Mouse (Mus musculus): ENCODE measurements around the gene Cldnd2. TPM values are rescaled to one million over a fixed set of nuclear protein-coding genes. Genes with fewer than 3 reads are reported as not detected.
A peak's percentile ranks its signal among the peaks of the same experiment; 100 is the strongest.

Cldnd2 gene
- polyA plus RNA-seq, 1 experiment from 2014 or later, result not detected

DNA sequence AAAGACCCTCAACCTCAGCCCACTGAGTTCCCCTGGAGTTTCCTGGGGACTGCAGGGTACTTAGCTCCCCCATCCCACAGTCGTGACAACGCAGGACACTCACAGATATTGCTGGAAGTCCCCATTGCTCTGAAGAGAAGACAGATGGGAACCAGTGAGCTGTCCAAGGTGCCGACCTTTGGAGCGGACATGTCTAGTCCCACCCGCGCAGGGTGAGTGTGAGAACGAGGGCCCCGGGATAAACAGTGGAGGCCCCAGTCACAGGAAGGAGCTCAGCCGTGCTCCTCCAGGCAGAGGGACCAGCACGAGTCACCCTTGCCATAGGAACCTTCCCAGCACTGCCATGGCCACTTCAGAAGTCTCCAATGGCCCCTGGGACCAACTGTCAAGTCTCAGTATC, 42.7 kb downstream of the Cldnd2 start:
- H3K36me3 ChIP-seq, result 0 out of 2 replicates have a peak, but pooled peaks cover 5% of the 10 kb centered on the region
- no peak overlapping the region for H3K4me3 ChIP-seq
- 16% methylated on average over 10 of the region's 10 CpGs for WGBS
- H3K9me3 ChIP-seq, result no peaks in the 10 kb centered on the region
- H3K27me3 ChIP-seq (ENCODE audit: insufficient read depth, poor library complexity, severe bottlenecking), result peaks cover 16% of the 10 kb centered on the region
- H3K27ac ChIP-seq, result no peak overlapping the region
- no peak for DNase-seq (ENCODE audit: low spot score)
- peaks cover 11% of the 10 kb centered on the region for H3K4me1 ChIP-seq (replicated peaks)

DNA sequence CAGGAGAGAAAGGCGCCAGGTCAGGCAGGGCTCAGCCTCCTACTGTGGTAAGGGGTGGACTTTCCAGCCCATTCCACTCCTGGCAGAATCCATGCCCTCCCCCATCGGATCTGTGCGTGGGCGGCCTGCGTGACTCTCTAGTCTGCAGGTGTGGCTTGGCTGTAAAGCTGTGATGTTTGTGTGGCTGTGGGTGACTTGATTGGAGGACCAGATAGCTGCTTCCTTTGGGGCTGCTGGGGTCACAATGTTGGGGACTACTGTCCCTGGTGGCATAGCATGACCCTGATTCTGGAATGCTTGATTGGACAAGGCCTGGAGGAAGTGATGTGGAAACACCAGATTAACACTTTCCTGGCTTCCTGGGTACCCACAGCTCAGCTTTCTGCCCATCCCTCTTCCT, 48.1 kb downstream of the Cldnd2 start:
- peaks cover 24% of the 10 kb centered on the region for H3K4me1 ChIP-seq (replicated peaks)
- H3K36me3 ChIP-seq, result no peaks in the 10 kb centered on the region
- no peak overlapping the region for H3K27ac ChIP-seq
- DNase-seq (ENCODE audit: low spot score), result no peak
- H3K27me3 ChIP-seq (ENCODE audit: insufficient read depth, poor library complexity, severe bottlenecking), result peaks cover 13% of the 10 kb centered on the region; the same call in 1 of the 2 replicates
- H3K9me3 ChIP-seq, result no peaks in the 10 kb centered on the region
- H3K4me3 ChIP-seq, result peak overlapping the region; percentile 76; the same call in 1 of the 2 replicates
- WGBS, result 48% methylated on average over 5 of the region's 5 CpGs

DNA sequence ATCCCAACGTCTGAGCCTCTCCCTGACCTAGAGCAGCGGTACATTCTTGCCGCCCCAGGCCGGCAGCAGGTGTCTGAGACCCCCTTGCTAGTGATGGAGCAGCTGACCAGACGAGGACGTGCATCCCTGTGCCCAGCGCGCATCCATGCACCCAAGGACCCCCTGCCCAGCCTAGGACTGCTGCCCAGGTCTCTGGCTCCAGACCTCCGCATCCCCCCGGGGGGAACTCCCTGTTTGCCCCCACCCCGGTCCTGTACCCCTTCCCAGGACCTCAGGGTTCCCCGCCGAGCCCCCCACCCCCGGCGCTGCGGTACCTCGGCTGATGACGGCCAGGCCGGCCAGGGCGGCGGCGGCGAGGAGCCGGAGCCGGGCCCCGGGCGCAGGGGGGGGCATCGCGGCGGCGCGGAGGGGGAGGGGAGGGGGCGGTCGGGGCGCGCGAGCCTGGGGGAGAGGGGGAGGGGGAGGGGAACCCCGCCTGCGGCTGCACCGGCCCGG, 49.1 kb downstream of the Cldnd2 start, which contains the start of gene Iglon5:
Gene Iglon5 (minus strand): TSS at position 445 of the 495 bp plus-strand sequence.
- peak within 1 kb of the TSS; percentile 93 for H3K27ac ChIP-seq
- peaks cover 13% of the 10 kb centered on the region; the same call in 1 of the 2 replicates for H3K27me3 ChIP-seq (ENCODE audit: insufficient read depth, poor library complexity, severe bottlenecking)
- peak; percentile 43 for DNase-seq (ENCODE audit: low spot score)
- H3K9me3 ChIP-seq, result no peaks in the 10 kb centered on the region
- WGBS, result 1% methylated on average over 22 of the region's 41 CpGs
- H3K36me3 ChIP-seq, result no peaks in the 10 kb centered on the region
- peaks cover 24% of the 10 kb centered on the region for H3K4me1 ChIP-seq (replicated peaks)
- peak within 1 kb of the TSS; percentile 76 for H3K4me3 ChIP-seq

DNA sequence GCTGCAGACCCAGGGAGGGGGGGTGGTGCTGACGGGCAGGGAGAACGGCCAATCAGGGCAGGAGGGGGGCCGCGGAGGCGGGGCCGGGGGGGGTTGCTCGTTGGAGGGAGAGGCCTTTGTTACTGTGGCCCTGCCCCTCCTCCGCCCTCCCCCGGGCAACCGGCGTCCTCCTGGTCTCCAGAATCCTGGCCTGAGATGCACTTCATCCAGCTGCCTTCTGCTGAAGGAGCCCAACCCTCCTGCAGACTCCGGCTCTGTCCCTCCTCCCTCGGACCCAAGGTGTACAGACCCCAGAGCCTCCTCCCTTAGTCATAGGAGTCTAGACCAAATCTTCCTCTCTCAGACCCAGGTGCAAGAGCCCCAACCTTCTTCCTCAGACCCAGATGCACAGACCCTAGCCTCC, 49.6 kb downstream of the Cldnd2 start:
- H3K4me3 ChIP-seq, result peak overlapping the region; percentile 76
- peaks cover 13% of the 10 kb centered on the region; the same call in 1 of the 2 replicates for H3K27me3 ChIP-seq (ENCODE audit: insufficient read depth, poor library complexity, severe bottlenecking)
- under 1% methylated on average over 12 of the region's 13 CpGs for WGBS
- no peaks in the 10 kb centered on the region for H3K36me3 ChIP-seq
- H3K4me1 ChIP-seq (replicated peaks), result peaks cover 24% of the 10 kb centered on the region
- H3K9me3 ChIP-seq, result no peaks in the 10 kb centered on the region
- H3K27ac ChIP-seq, result peak overlapping the region; percentile 93
- DNase-seq (ENCODE audit: low spot score), result peak; percentile 86

DNA sequence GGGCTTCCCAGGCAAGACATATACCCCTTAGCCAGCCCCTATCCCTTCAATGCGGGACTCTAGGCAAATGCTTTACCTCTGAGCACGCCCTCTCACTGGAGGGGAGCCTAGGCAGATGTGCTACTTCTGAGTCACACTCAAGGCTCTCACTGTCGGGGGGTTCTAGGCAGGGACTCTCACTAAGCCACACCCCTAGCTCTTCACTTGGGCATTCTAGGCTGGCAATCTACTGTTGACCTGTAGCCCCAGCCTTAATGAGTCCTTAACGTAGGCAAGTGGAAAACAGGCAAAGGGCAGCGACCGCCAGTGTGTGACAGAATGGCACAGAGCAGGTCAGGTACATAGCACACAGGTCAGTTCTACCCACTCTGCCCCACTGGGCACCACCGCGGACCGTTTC, 50.3 kb downstream of the Cldnd2 start:
- H3K9me3 ChIP-seq, result no peaks in the 10 kb centered on the region
- H3K4me3 ChIP-seq, result 0 out of 2 replicates have a peak overlapping the region, but pooled peaks have one; percentile 76
- WGBS, result 68% methylated on average over 9 of the region's 9 CpGs
- H3K27me3 ChIP-seq (ENCODE audit: insufficient read depth, poor library complexity, severe bottlenecking), result peaks cover 18% of the 10 kb centered on the region; the same call in 1 of the 2 replicates
- no peak overlapping the region for H3K27ac ChIP-seq
- peaks cover 24% of the 10 kb centered on the region for H3K4me1 ChIP-seq (replicated peaks)
- no peak for DNase-seq (ENCODE audit: low spot score)
- no peaks in the 10 kb centered on the region for H3K36me3 ChIP-seq

Other genes with a start within 250 kb of the Cldnd2 start
- 7.8 and 9.8 TPM in 2 replicates for gene Zfp715, start 127.5 kb upstream of the Cldnd2 start, polyA plus RNA-seq (2016; fragmentation: Nextera tagmentation; extraction: Ambion mirVana)
- 0.27 and 0.30 TPM in 2 replicates for gene Siglecf, start 89.4 kb upstream of the Cldnd2 start, polyA plus RNA-seq (2016; fragmentation: Nextera tagmentation; extraction: Ambion mirVana)
- gene Siglecg, start 32.6 kb upstream of the Cldnd2 start, polyA plus RNA-seq (2016; fragmentation: Nextera tagmentation; extraction: Ambion mirVana), result 0.14 and 0.17 TPM in 2 replicates
- gene Lim2, start 13.1 kb upstream of the Cldnd2 start, polyA plus RNA-seq (2016; fragmentation: Nextera tagmentation; extraction: Ambion mirVana), result not detected in 2 replicates
- not detected in 2 replicates for gene Nkg7, start 3.7 kb upstream of the Cldnd2 start, polyA plus RNA-seq (2016; fragmentation: Nextera tagmentation; extraction: Ambion mirVana)
- gene Etfb, start 3.3 kb downstream of the Cldnd2 start, polyA plus RNA-seq (2016; fragmentation: Nextera tagmentation; extraction: Ambion mirVana), result 226 and 249 TPM in 2 replicates
- gene Gm45233, start 3.3 kb downstream of the Cldnd2 start, polyA plus RNA-seq (2016; fragmentation: Nextera tagmentation; extraction: Ambion mirVana), result 0.47 and 0.51 TPM in 2 replicates
- gene Vsig10l, start 22.4 kb downstream of the Cldnd2 start, polyA plus RNA-seq (2016; fragmentation: Nextera tagmentation; extraction: Ambion mirVana), result 1.5 and 3.8 TPM in 2 replicates
- gene Iglon5, start 49.3 kb downstream of the Cldnd2 start, polyA plus RNA-seq (2016; fragmentation: Nextera tagmentation; extraction: Ambion mirVana), result 0.80 and 2.2 TPM in 2 replicates
- not detected in 2 replicates for gene 4931406B18Rik, start 65.2 kb downstream of the Cldnd2 start, polyA plus RNA-seq (2016; fragmentation: Nextera tagmentation; extraction: Ambion mirVana)
- 0.61 and 1.2 TPM in 2 replicates for gene Cd33, start 103.6 kb downstream of the Cldnd2 start, polyA plus RNA-seq (2016; fragmentation: Nextera tagmentation; extraction: Ambion mirVana)
- 5.4 and 6.1 TPM in 2 replicates for gene Zfp658, start 121.5 kb downstream of the Cldnd2 start, polyA plus RNA-seq (2016; fragmentation: Nextera tagmentation; extraction: Ambion mirVana)
- 12.7 and 15.7 TPM in 2 replicates for gene Zfp719, start 138.8 kb downstream of the Cldnd2 start, polyA plus RNA-seq (2016; fragmentation: Nextera tagmentation; extraction: Ambion mirVana)
- 0.76 and 1.1 TPM in 2 replicates for gene Zfp819, start 166.4 kb downstream of the Cldnd2 start, polyA plus RNA-seq (2016; fragmentation: Nextera tagmentation; extraction: Ambion mirVana)
- gene Ceacam18, start 193.9 kb downstream of the Cldnd2 start, polyA plus RNA-seq (2016; fragmentation: Nextera tagmentation; extraction: Ambion mirVana), result not detected in 2 replicates
- 0.36 and 0.52 TPM in 2 replicates for gene Siglece, start 219.4 kb downstream of the Cldnd2 start, polyA plus RNA-seq (2016; fragmentation: Nextera tagmentation; extraction: Ambion mirVana)
- 17.5 and 19.1 TPM in 2 replicates for gene Ctu1, start 231.2 kb downstream of the Cldnd2 start, polyA plus RNA-seq (2016; fragmentation: Nextera tagmentation; extraction: Ambion mirVana)
- gene Klk14, start 249.6 kb downstream of the Cldnd2 start, polyA plus RNA-seq (2016; fragmentation: Nextera tagmentation; extraction: Ambion mirVana), result not detected in 2 replicates

Measured in hindbrain, embryonic 10.5 days (tissue).